Mouse (Mus musculus): ENCODE data around the gene Hif1an.

The Hif1an gene

GRCm38 (mm10) chr19:44564006-44564405 is 1.4 kb downstream of the Hif1an start:
- no peak for DNase-seq (ENCODE audit: low read depth, low spot score)

- DNase-seq (ENCODE audit: low read depth, low spot score): no peak
Measured at GRCm38 (mm10) chr19:44567763-44568162, 5.1 kb downstream of the Hif1an start.

GRCm38 (mm10) chr19:44576275-44576674 is 13.6 kb downstream of the Hif1an start:
- DNase-seq (ENCODE audit: low read depth, low spot score): no peak

- DNase-seq (ENCODE audit: low read depth, low spot score): no peak
Measured at GRCm38 (mm10) chr19:44578038-44578437, 15.4 kb downstream of the Hif1an start.

GRCm38 (mm10) chr19:44582103-44582502 is 19.5 kb downstream of the Hif1an start:
- DNase-seq (ENCODE audit: low read depth, low spot score): no peak

- peak; percentile 93 for DNase-seq (ENCODE audit: low read depth, low spot score)
Measured at GRCm38 (mm10) chr19:44582638-44583309, 20.1 kb downstream of the Hif1an start.

GRCm38 (mm10) chr19:44588036-44588435 is 25.4 kb downstream of the Hif1an start:
- no peak for DNase-seq (ENCODE audit: low read depth, low spot score)

- DNase-seq (ENCODE audit: low read depth, low spot score): no peak
Measured at GRCm38 (mm10) chr19:44589591-44590223, 27.1 kb downstream of the Hif1an start.

GRCm38 (mm10) chr19:44590992-44591391 is 28.3 kb downstream of the Hif1an start:
- DNase-seq (ENCODE audit: low read depth, low spot score): no peak

GRCm38 (mm10) chr19:44591638-44592037 is 29.0 kb downstream of the Hif1an start:
- no peak for DNase-seq (ENCODE audit: low read depth, low spot score)

- no peak for DNase-seq (ENCODE audit: low read depth, low spot score)
Measured at GRCm38 (mm10) chr19:44594180-44594579, 31.5 kb downstream of the Hif1an start.

GRCm38 (mm10) chr19:44618166-44618565 is 55.5 kb downstream of the Hif1an start:
- no peak for DNase-seq (ENCODE audit: low read depth, low spot score)
